Mouse (Mus musculus) skeletal muscle tissue, postnatal 0 days (tissue): Measurements from ENCODE around the gene Aig1. TPM values are rescaled to one million over a fixed set of nuclear protein-coding genes. Genes with fewer than 3 reads are reported as not detected.

ENCODE experiments used
- polyA plus RNA-seq: library from polyadenylated mRNA; unstranded; fragments of >200 nt; fragmentation: Nextera tagmentation; extraction: Ambion mirVana; gene quantifications from 2 replicates; pipeline ENCODE4 v1.2.1, GENCODE M21; 2015

The Aig1 gene
- 26.6 and 27.7 TPM in 2 replicates for polyA plus RNA-seq

GRCm38 (mm10) chr10:13868371-13869321 is at the start of gene Aig1:
TSS of gene Aig1 (minus strand) at chr10:13868980.

Other genes with a start within 250 kb of the Aig1 start
- 8.4 and 10.6 TPM in 2 replicates for gene Hivep2, start 97.1 kb upstream of the Aig1 start, polyA plus RNA-seq